Mouse (Mus musculus): ENCODE measurements around the gene Atad1. TPM values are rescaled to one million over a fixed set of nuclear protein-coding genes. Genes with fewer than 3 reads are reported as not detected.
A peak's percentile ranks its signal among the peaks of the same experiment; 100 is the strongest.

Gene Atad1
- total and polyA plus RNA-seq, 3 experiments: 25.2 to 104 (median 82.1) TPM

GRCm38 (mm10) chr19:32755104-32755791 lies 15.7 kb upstream of the Atad1 start:
- intact Hi-C loops (cut with DNase I): loop anchor here (2.0 to 5.0 kb wide), 4 partner anchors 40 to 472 kb away; partner anchors contain the start of gene Papss2
- Histone ChIP-seq H3K27ac (peak overlapping the region; percentile 97), H3K36me3 (ENCODE audit: control insufficient read depth, insufficient read depth, low read length) (peaks cover 2% of the 10 kb centered on the region), H3K4me3 (peak overlapping the region; percentile 95), H3K4me1 (ENCODE audit: control insufficient read depth, insufficient read depth, low read length) (no peaks in the 10 kb centered on the region), H3K27me3 (ENCODE audit: control insufficient read depth, insufficient read depth, low read length) (no peaks in the 10 kb centered on the region), H3K79me2 (replicated peaks; ENCODE audit: control insufficient read depth, insufficient read depth, low read length) (peaks cover 6% of the 10 kb centered on the region), H3K9ac (ENCODE audit: low read depth, low read length) (peak overlapping the region; percentile 90)
- no peak for DNase-seq
- 16% methylated on average over 12 of the region's 12 CpGs for WGBS
- TF ChIP-seq EP300 (IDR thresholded peaks at IDR 0.05; ENCODE audit: insufficient read depth, low read depth, low read length) (no peak), CTCF (IDR thresholded peaks at IDR 0.05) (no peak), POLR2A (IDR thresholded peaks at IDR 0.05; ENCODE audit: insufficient read depth, low read depth, low read length) (no peak)

GRCm38 (mm10) chr19:32754188-32755000 lies 14.8 kb upstream of the Atad1 start:
- TF ChIP-seq EP300 (IDR thresholded peaks at IDR 0.05; ENCODE audit: insufficient read depth, low read depth, low read length): no peak
- TF ChIP-seq POLR2A (IDR thresholded peaks at IDR 0.05; ENCODE audit: insufficient read depth, low read depth, low read length): no peak
- TF ChIP-seq CTCF (IDR thresholded peaks at IDR 0.05): no peak
- Histone ChIP-seq H3K9ac (ENCODE audit: low read depth, low read length) (no peak overlapping the region), H3K27ac (peak overlapping the region; percentile 8; the same call in 1 of the 2 replicates), H3K4me1 (ENCODE audit: control insufficient read depth, insufficient read depth, low read length) (no peaks in the 10 kb centered on the region), H3K36me3 (ENCODE audit: control insufficient read depth, insufficient read depth, low read length) (no peaks in the 10 kb centered on the region), H3K27me3 (ENCODE audit: control insufficient read depth, insufficient read depth, low read length) (no peaks in the 10 kb centered on the region), H3K79me2 (replicated peaks; ENCODE audit: control insufficient read depth, insufficient read depth, low read length) (peaks cover 6% of the 10 kb centered on the region), H3K4me3 (no peak overlapping the region)
- intact Hi-C loops (cut with DNase I): loop anchor here (2.0 kb wide), 2 partner anchors 40 to 472 kb away; no protein-coding TSS in a partner anchor
- 57% methylated on average over 15 of the region's 15 CpGs for WGBS
- DNase-seq: peak in 1 of 2 experiments; percentile 14

DNA sequence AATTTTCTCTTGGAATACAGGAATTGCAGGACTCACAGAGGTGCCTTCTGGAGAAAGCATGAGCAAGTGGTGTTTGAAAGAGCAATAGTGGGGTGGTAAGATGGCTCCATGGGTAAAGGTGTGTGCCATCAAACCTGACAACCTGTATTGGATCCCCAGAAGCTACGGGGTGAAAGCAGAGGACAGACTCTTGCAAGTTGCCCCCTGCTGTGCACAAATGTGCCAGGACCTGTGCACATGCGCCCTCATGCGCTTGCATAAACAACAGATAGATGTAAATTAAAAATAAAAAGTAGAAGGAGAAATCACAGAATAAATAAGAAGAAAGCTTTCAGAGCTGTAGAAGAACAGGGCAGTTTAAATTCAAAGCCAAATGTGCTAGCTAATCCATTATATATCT lies 13.8 kb upstream of the Atad1 start:
- H3K27ac ChIP-seq: no peak overlapping the region
- WGBS: 87% methylated on average over 3 of the region's 3 CpGs
- TF ChIP-seq POLR2A (IDR thresholded peaks at IDR 0.05; ENCODE audit: insufficient read depth, low read depth, low read length) (no peak), CTCF (IDR thresholded peaks at IDR 0.05) (no peak), EP300 (IDR thresholded peaks at IDR 0.05; ENCODE audit: insufficient read depth, low read depth, low read length) (no peak)
- no peaks in the 10 kb centered on the region for H3K36me3 ChIP-seq (ENCODE audit: control insufficient read depth, insufficient read depth, low read length)
- no peaks in the 10 kb centered on the region for H3K4me1 ChIP-seq (ENCODE audit: control insufficient read depth, insufficient read depth, low read length)
- no peak overlapping the region for H3K9ac ChIP-seq (ENCODE audit: low read depth, low read length)
- intact Hi-C loops (cut with DNase I): no loop called here
- H3K79me2 ChIP-seq (replicated peaks; ENCODE audit: control insufficient read depth, insufficient read depth, low read length): peaks cover 6% of the 10 kb centered on the region
- no peaks in the 10 kb centered on the region for H3K27me3 ChIP-seq (ENCODE audit: control insufficient read depth, insufficient read depth, low read length)
- no peak for DNase-seq
- H3K4me3 ChIP-seq: no peak overlapping the region

GRCm38 (mm10) chr19:32752357-32752756 lies 12.8 kb upstream of the Atad1 start:
- TF ChIP-seq EP300 (IDR thresholded peaks at IDR 0.05; ENCODE audit: insufficient read depth, low read depth, low read length): no peak
- no peak for TF ChIP-seq POLR2A (IDR thresholded peaks at IDR 0.05; ENCODE audit: insufficient read depth, low read depth, low read length)
- TF ChIP-seq CTCF (IDR thresholded peaks at IDR 0.05): no peak
- no peak overlapping the region for H3K9ac ChIP-seq (ENCODE audit: low read depth, low read length)
- no peak overlapping the region for H3K27ac ChIP-seq
- no peaks in the 10 kb centered on the region for H3K36me3 ChIP-seq (ENCODE audit: control insufficient read depth, insufficient read depth, low read length)
- H3K79me2 ChIP-seq (replicated peaks; ENCODE audit: control insufficient read depth, insufficient read depth, low read length): no peaks in the 10 kb centered on the region
- H3K4me3 ChIP-seq: no peak overlapping the region
- 90% methylated on average over 6 of the region's 6 CpGs for WGBS
- no peaks in the 10 kb centered on the region for H3K4me1 ChIP-seq (ENCODE audit: control insufficient read depth, insufficient read depth, low read length)
- intact Hi-C loops (cut with DNase I): no loop called here
- DNase-seq: no peak
- no peaks in the 10 kb centered on the region for H3K27me3 ChIP-seq (ENCODE audit: control insufficient read depth, insufficient read depth, low read length)

GRCm38 (mm10) chr19:32749425-32749824 lies 9.8 kb upstream of the Atad1 start:
- no peak for TF ChIP-seq POLR2A (IDR thresholded peaks at IDR 0.05; ENCODE audit: insufficient read depth, low read depth, low read length)
- TF ChIP-seq CTCF (IDR thresholded peaks at IDR 0.05): peak; percentile 67
- intact Hi-C loops (cut with DNase I): no loop called here
- DNase-seq: peak in 1 of 2 experiments; percentile 36
- no peaks in the 10 kb centered on the region for H3K27me3 ChIP-seq (ENCODE audit: control insufficient read depth, insufficient read depth, low read length)
- no peaks in the 10 kb centered on the region for H3K4me1 ChIP-seq (ENCODE audit: control insufficient read depth, insufficient read depth, low read length)
- WGBS: 28% methylated on average over 6 of the region's 6 CpGs
- H3K79me2 ChIP-seq (replicated peaks; ENCODE audit: control insufficient read depth, insufficient read depth, low read length): no peaks in the 10 kb centered on the region
- H3K36me3 ChIP-seq (ENCODE audit: control insufficient read depth, insufficient read depth, low read length): no peaks in the 10 kb centered on the region
- no peak overlapping the region for H3K9ac ChIP-seq (ENCODE audit: low read depth, low read length)
- no peak overlapping the region for H3K27ac ChIP-seq
- H3K4me3 ChIP-seq: no peak overlapping the region
